Mouse (Mus musculus) effector memory CD4-positive, alpha-beta T cell, adult 5 months (primary cell): ENCODE data around the gene Nucb1. TPM values are rescaled to one million over a fixed set of nuclear protein-coding genes. Genes with fewer than 3 reads are reported as not detected.

ENCODE experiments used
- polyA plus RNA-seq: library from polyadenylated mRNA; unstranded; fragments of 100-300 nt; shearing (Covaris generic); gene quantifications from one replicate; pipeline ENCODE4 v1.2.1, GENCODE M21; 2017

Gene Nucb1
- 208 TPM for polyA plus RNA-seq

GRCm38 (mm10) chr7:45509912-45510787 is at the start of gene Nucb1:
Gene Nucb1 (minus strand): TSS chr7:45510406.

GRCm38 (mm10) chr7:45554744-45555143 is 44.5 kb upstream of the Nucb1 start, which contains the start of gene Hsd17b14:
Gene Hsd17b14 (plus strand): TSS chr7:45554893.

GRCm38 (mm10) chr7:45525809-45526473 is 15.7 kb upstream of the Nucb1 start, which contains the start of the genes Ppp1r15a and Plekha4:
Gene Ppp1r15a (minus strand): TSS chr7:45526268.
Gene Plekha4 (plus strand): TSS chr7:45526330.

GRCm38 (mm10) chr7:45488293-45489204 is 21.7 kb downstream of the Nucb1 start, which contains the start of gene Dhdh:
Gene Dhdh (minus strand): TSS chr7:45488805.

GRCm38 (mm10) chr7:45486761-45487415 is 23.3 kb downstream of the Nucb1 start, which contains the start of gene Gm45808:
Gene Gm45808 (minus strand): TSS chr7:45486811.

GRCm38 (mm10) chr7:45481374-45481927 is 28.8 kb downstream of the Nucb1 start, which contains the start of gene Tulp2:
Gene Tulp2 (plus strand): TSS chr7:45481877.

GRCm38 (mm10) chr7:45466283-45467089 is 43.7 kb downstream of the Nucb1 start, which contains the start of gene Bax:
Gene Bax (minus strand): TSS chr7:45466898.

GRCm38 (mm10) chr7:45459564-45460140 is 50.6 kb downstream of the Nucb1 start, which contains the start of gene Ftl1:
Gene Ftl1 (minus strand): TSS chr7:45459884.

Other genes starting within 250 kb of the Nucb1 start
- gene Slc6a21, start 232.9 kb downstream of the Nucb1 start, polyA plus RNA-seq: not detected
- gene Trpm4, start 176.6 kb downstream of the Nucb1 start, polyA plus RNA-seq: 5.3 TPM
- gene Hrc, start 175.1 kb downstream of the Nucb1 start, polyA plus RNA-seq: not detected
- gene Ppfia3, start 143.4 kb downstream of the Nucb1 start, polyA plus RNA-seq: 0.30 TPM
- not detected for gene Lin7b, start 139.8 kb downstream of the Nucb1 start, polyA plus RNA-seq
- gene Snrnp70, start 114.7 kb downstream of the Nucb1 start, polyA plus RNA-seq: 207 TPM
- not detected for gene Kcna7, start 104.8 kb downstream of the Nucb1 start, polyA plus RNA-seq
- 0.19 TPM for gene Ntf5, start 96.7 kb downstream of the Nucb1 start, polyA plus RNA-seq
- not detected for gene Lhb, start 89.6 kb downstream of the Nucb1 start, polyA plus RNA-seq
- gene Gys1, start 75.6 kb downstream of the Nucb1 start, polyA plus RNA-seq: 5.5 TPM
- gene Ruvbl2, start 72.3 kb downstream of the Nucb1 start, polyA plus RNA-seq: 32.9 TPM
- gene Ftl1, start 50.5 kb downstream of the Nucb1 start, polyA plus RNA-seq: 2,431 TPM
- 199 TPM for gene Bax, start 43.5 kb downstream of the Nucb1 start, polyA plus RNA-seq
- 2.3 TPM for gene Tulp2, start 28.5 kb downstream of the Nucb1 start, polyA plus RNA-seq
- not detected for gene Gm45808, start 23.6 kb downstream of the Nucb1 start, polyA plus RNA-seq
- gene Dhdh, start 21.6 kb downstream of the Nucb1 start, polyA plus RNA-seq: 0.60 TPM
- 868 TPM for gene Ppp1r15a, start 15.9 kb upstream of the Nucb1 start, polyA plus RNA-seq
- gene Plekha4, start 15.9 kb upstream of the Nucb1 start, polyA plus RNA-seq: 0.39 TPM
- gene Hsd17b14, start 44.5 kb upstream of the Nucb1 start, polyA plus RNA-seq: 0.64 TPM
- 38.4 TPM for gene Bcat2, start 59.7 kb upstream of the Nucb1 start, polyA plus RNA-seq
- not detected for gene Fgf21, start 105.1 kb upstream of the Nucb1 start, polyA plus RNA-seq
- gene Fut1, start 106.9 kb upstream of the Nucb1 start, polyA plus RNA-seq: 0.21 TPM
- gene Izumo1, start 111.4 kb upstream of the Nucb1 start, polyA plus RNA-seq: not detected
- gene Rasip1, start 117.1 kb upstream of the Nucb1 start, polyA plus RNA-seq: not detected
- gene Mamstr, start 129.6 kb upstream of the Nucb1 start, polyA plus RNA-seq: not detected
- gene Fut2, start 156.0 kb upstream of the Nucb1 start, polyA plus RNA-seq: not detected
- gene Ntn5, start 173.6 kb upstream of the Nucb1 start, polyA plus RNA-seq: not detected
- not detected for gene Sec1, start 184.0 kb upstream of the Nucb1 start, polyA plus RNA-seq
- gene Car11, start 189.4 kb upstream of the Nucb1 start, polyA plus RNA-seq: 1.7 TPM
- gene Dbp, start 194.7 kb upstream of the Nucb1 start, polyA plus RNA-seq: 13.8 TPM
- 1,532 TPM for gene Rpl18, start 205.1 kb upstream of the Nucb1 start, polyA plus RNA-seq
- gene Sphk2, start 207.6 kb upstream of the Nucb1 start, polyA plus RNA-seq: 23.7 TPM
- not detected for gene Fam83e, start 210.8 kb upstream of the Nucb1 start, polyA plus RNA-seq
- gene Spaca4, start 215.4 kb upstream of the Nucb1 start, polyA plus RNA-seq: not detected